Mouse (Mus musculus): ENCODE measurements around the gene Pde4b.

DNA sequence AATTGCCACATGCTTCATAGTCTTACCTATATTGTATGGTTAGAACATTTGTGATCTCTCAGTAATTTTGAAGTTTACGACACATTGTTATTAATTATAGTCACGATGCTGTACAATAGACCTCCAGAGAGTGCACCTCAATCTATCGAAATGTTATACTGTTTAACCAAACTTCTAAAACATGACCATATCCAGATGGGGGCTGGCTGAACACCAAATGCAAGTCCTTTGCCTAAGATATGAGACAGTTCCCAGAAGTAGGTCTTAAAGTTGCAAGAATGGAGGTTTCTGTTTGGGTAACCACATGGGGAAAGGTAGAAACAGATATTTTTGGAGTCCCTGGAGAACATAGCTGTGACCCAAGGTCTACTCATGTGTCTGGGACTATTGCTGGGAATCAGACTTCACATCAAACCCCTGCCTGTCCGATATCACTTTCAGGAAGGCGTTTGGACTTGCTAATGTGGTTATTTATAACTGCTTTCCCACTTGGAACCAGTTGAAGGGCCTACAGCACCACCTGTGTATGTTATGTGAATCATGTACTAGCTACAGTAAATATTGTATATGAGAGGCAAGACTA is 452.3 kb downstream of the Pde4b start:
- no peak for TF ChIP-seq CTCF (IDR thresholded peaks at IDR 0.05; ENCODE audit: low read depth, low read length)
- no peak for TF ChIP-seq POLR2A (IDR thresholded peaks at IDR 0.05; ENCODE audit: borderline replicate concordance, low read depth, low read length)

Data from bone marrow macrophage, adult 2 months (primary cell).